Mouse (Mus musculus) megakaryocyte-erythroid progenitor cell, adult 5-6 weeks (primary cell): ENCODE data around the gene Poglut1. TPM values are rescaled to one million over a fixed set of nuclear protein-coding genes. Genes with fewer than 3 reads are reported as not detected.
A peak's percentile ranks its signal among the peaks of the same experiment; 100 is the strongest.

Experiments
- ATAC-seq: replicated peaks from 2 replicates; pipeline ENCODE4 v1.8.0; 2016; ENCODE audit warnings: mild to moderate bottlenecking, inconsistent platforms; ENCODE audit not compliant: severe bottlenecking, poor library complexity, low FRiP score, low TSS enrichment
- total RNA-seq, 2 experiments: library from RNA; stranded (forward) in 1 of 2; stranded (reverse) in 1 of 2; fragments of 200-1000, 215-1000 nt in 1 of 2; fragments of >200 nt in 1 of 2; fragmentation: Nextera tagmentation in 1 of 2; gene quantifications; 2 replicates each; pipeline ENCODE4 v1.2.3; 2014 to 2017

Poglut1 gene
- total RNA-seq, 2 experiments from 2014 or later, result 21.9 to 32.6 TPM

- no peak for ATAC-seq
Observed at GRCm38 (mm10) chr16:38548000-38548399, 2.1 kb downstream of the Poglut1 start.

GRCm38 (mm10) chr16:38538716-38539380 is 11.2 kb downstream of the Poglut1 start:
- ATAC-seq, result no peak

- ATAC-seq, result peak; percentile 95
Observed at GRCm38 (mm10) chr16:38536544-38537146, 13.4 kb downstream of the Poglut1 start.

GRCm38 (mm10) chr16:38526264-38526663 is 23.8 kb downstream of the Poglut1 start:
- no peak for ATAC-seq

GRCm38 (mm10) chr16:38522129-38523084 is 27.7 kb downstream of the Poglut1 start, which contains the start of gene Timmdc1:
Gene Timmdc1 (minus strand): TSS chr16:38522663.
- ATAC-seq, result peak; percentile 99

GRCm38 (mm10) chr16:38521211-38521987 is 28.7 kb downstream of the Poglut1 start:
- ATAC-seq, result no peak

- ATAC-seq, result no peak
Observed at GRCm38 (mm10) chr16:38519140-38519539, 30.9 kb downstream of the Poglut1 start.

- ATAC-seq, result no peak
Observed at GRCm38 (mm10) chr16:38510846-38511245, 39.2 kb downstream of the Poglut1 start.

- ATAC-seq, result peak; percentile 84
Observed at GRCm38 (mm10) chr16:38506041-38506634, 43.9 kb downstream of the Poglut1 start.

- ATAC-seq, result no peak
Observed at GRCm38 (mm10) chr16:38503528-38503927, 46.5 kb downstream of the Poglut1 start.

GRCm38 (mm10) chr16:38502469-38502868 is 47.6 kb downstream of the Poglut1 start:
- ATAC-seq, result no peak

- ATAC-seq, result no peak
Observed at GRCm38 (mm10) chr16:38496604-38497140, 53.4 kb downstream of the Poglut1 start.

- ATAC-seq, result no peak
Observed at GRCm38 (mm10) chr16:38493890-38494289, 56.2 kb downstream of the Poglut1 start.

GRCm38 (mm10) chr16:38492551-38492950 is 57.5 kb downstream of the Poglut1 start:
- no peak for ATAC-seq

- peak; percentile 27; the same call in 1 of the 2 replicates for ATAC-seq
Observed at GRCm38 (mm10) chr16:38483582-38484309, 66.3 kb downstream of the Poglut1 start.

GRCm38 (mm10) chr16:38482780-38483562 is 67.1 kb downstream of the Poglut1 start:
- 0 out of 2 replicates have a peak, but pooled peaks have one; percentile 8 for ATAC-seq

- ATAC-seq, result peak; percentile 70
Observed at GRCm38 (mm10) chr16:38481327-38481726, 68.7 kb downstream of the Poglut1 start.
